25 mouse cellular contexts compared by ENCODE assay signal in the genomic region with DNA sequence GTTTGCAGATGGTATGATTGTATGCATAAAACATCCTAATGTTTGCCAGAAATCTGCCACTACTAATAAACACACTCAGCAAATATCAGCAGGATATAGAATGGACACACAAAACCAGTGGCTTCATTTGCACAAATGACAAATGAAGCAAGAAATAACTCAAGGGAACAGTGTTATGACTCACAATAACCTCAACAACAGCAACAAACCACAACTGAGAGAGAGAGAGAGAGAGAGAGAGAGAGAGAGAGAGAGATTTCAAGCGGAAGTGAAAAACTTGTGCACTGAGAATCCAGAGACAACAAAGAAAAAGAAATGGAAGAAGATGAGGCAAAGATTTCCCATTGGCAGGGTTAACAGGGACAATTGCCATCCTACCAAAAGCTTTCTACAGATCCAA. TPM values are rescaled to one million over a fixed set of nuclear protein-coding genes. Genes with fewer than 3 reads are reported as not detected.
DNase-seq lines count a peak whose midpoint lies in the region; ATAC-seq and TF ChIP-seq lines count a peak whose summit lies in the region.
"Had no signal": no experiment of that assay in that cellular context is flagged by ENCODE, and none has a peak within 500 bp of the region (broad histone marks: within the 10 kb centered on the region; RNA-seq: fewer than 3 reads in every experiment).

No protein-coding gene starts in this region.

- no peak for TF ChIP-seq CTCF in CH12.LX (conservative IDR thresholded peaks at IDR 0.05 in 1 of 2, IDR thresholded peaks at IDR 0.05 in 1 of 2; ENCODE audit: low read depth in 2 of 2, low read length in 2 of 2)

- no peaks in the 10 kb centered on the region for H3K36me3 ChIP-seq in CH12.LX (replicated peaks in 1 of 2; ENCODE audit: control insufficient read depth in 1 of 2, insufficient read depth in 1 of 2, low read length in 1 of 2)
- H3K36me3 ChIP-seq: G1E had no signal

- H3K9ac ChIP-seq in CH12.LX (ENCODE audit: insufficient read depth, low read depth), result no peak overlapping the region

- TF ChIP-seq RAD21 in CH12.LX (IDR thresholded peaks at IDR 0.05; ENCODE audit: low read depth, low read length), result no peak

- no peak overlapping the region for H3K27ac ChIP-seq in CH12.LX (ENCODE audit: insufficient read depth, low read depth)

- peak; percentile 89 for TF ChIP-seq EP300 in CH12.LX (IDR thresholded peaks at IDR 0.05; ENCODE audit: low read length)

- ATAC-seq in megakaryocyte, adult 5-6 weeks (ENCODE audit: poor library complexity, severe bottlenecking), result no peak
- ATAC-seq: activated CD4-positive, CD25-positive, alpha-beta regulatory T cell, adult 4 months; CD4-positive, CD25-positive, alpha-beta regulatory T cell, adult 4 months; Patski had no signal

- no peaks in the 10 kb centered on the region for H3K27me3 ChIP-seq in CH12.LX (replicated peaks)

- H3K4me3 ChIP-seq in CH12.LX (replicated peaks in 1 of 3; ENCODE audit: low read depth in 2 of 3, low read length in 2 of 3, poor library complexity in 1 of 3), result no peak overlapping the region

- TF ChIP-seq POLR2A in CH12.LX (IDR thresholded peaks at IDR 0.05; ENCODE audit: low read depth, low read length), result no peak

- H3K4me1 ChIP-seq in CH12.LX (ENCODE audit: control insufficient read depth in 1 of 2, insufficient read depth in 2 of 2), result peaks cover 6 to 26% of the 10 kb centered on the region in 2 experiments; a peak in 3 of 4 replicates

- H3K9me3 ChIP-seq in CH12.LX (replicated peaks; ENCODE audit: low read length), result no peaks in the 10 kb centered on the region
- H3K9me3 ChIP-seq: G1E had no signal

- H3K4me2 ChIP-seq in CH12.LX (ENCODE audit: insufficient read depth, low read depth, poor library complexity, severe bottlenecking), result no peak overlapping the region

- in situ Hi-C loops in CH12.LX (cut with MboI; ENCODE audit: low pct_ligation_motif_present, low pct_unique_long_range_greater_than_20kb, low sequenced_read_pairs), result no loop called here

- dilution Hi-C loops in CH12.LX (cut with MboI; ENCODE audit: extremely low pct_ligation_motif_present, extremely low pct_unique_long_range_greater_than_20kb, low sequenced_read_pairs), result no loop called here

- intact Hi-C loops in heart, postnatal 14 days (cut with DNase I), result no loop called here

- H3K79me2 ChIP-seq in CH12.LX (replicated peaks; ENCODE audit: control insufficient read depth, extremely low read depth, insufficient read depth, poor library complexity, severe bottlenecking), result no peaks in the 10 kb centered on the region

- peak; percentile 45 for DNase-seq in CH12.LX (ENCODE audit: extremely low read depth)
- DNase-seq in Muller cell, postnatal 12 days (ENCODE audit: inconsistent ontology term), result peak; percentile 70
- no peak for DNase-seq in heart, postnatal 14 days
- DNase-seq: adrenal gland, adult 2 months; adrenal gland, adult 8-10 months; adrenal gland, postnatal 10 days; adrenal gland, postnatal 14 days; adrenal gland, postnatal 25 days; adrenal gland, postnatal 36 days; B cell, adult 2 months; cerebellum, adult 11 months; cerebellum, adult 11-12 months; cerebellum, adult 18-20 months; cerebellum, adult 2 months; cerebellum, adult 8-10 months had no signal

TF ChIP-seq in CH12.LX, 34 proteins besides CTCF, POLR2A, EP300 and RAD21:
- TF ChIP-seq GABPA (IDR thresholded peaks at IDR 0.05; ENCODE audit: insufficient replicate concordance, low read depth, low read length) (no peak), TBP (conservative IDR thresholded peaks at IDR 0.05; ENCODE audit: low read depth, low read length) (no peak), KAT2A (IDR thresholded peaks at IDR 0.05; ENCODE audit: insufficient replicate concordance, low read length) (no peak), MYC (IDR thresholded peaks at IDR 0.05; ENCODE audit: low read depth, low read length) (no peak), SMC3 (IDR thresholded peaks at IDR 0.05; ENCODE audit: low read depth, low read length) (no peak), SIN3A (IDR thresholded peaks at IDR 0.05; ENCODE audit: low read length) (0 out of 2 replicates have a peak, but pooled peaks have one; percentile 32), MAX (IDR thresholded peaks at IDR 0.05; ENCODE audit: low read length) (no peak), BHLHE40 (IDR thresholded peaks at IDR 0.05; ENCODE audit: low read depth, low read length) (peak; percentile 61), ZMIZ1 (IDR thresholded peaks at IDR 0.05; ENCODE audit: low read depth, low read length) (no peak), MXI1 (IDR thresholded peaks at IDR 0.05; ENCODE audit: low read depth, low read length) (no peak), POLR2AphosphoS2 (IDR thresholded peaks at IDR 0.05; ENCODE audit: low read depth, low read length) (no peak), TCF12 (IDR thresholded peaks at IDR 0.05; ENCODE audit: low read depth, low read length) (0 out of 2 replicates have a peak, but pooled peaks have one; percentile 15), MAFK (IDR thresholded peaks at IDR 0.05; ENCODE audit: insufficient replicate concordance, low read length) (peak; percentile 76; the same call in 1 of the 2 replicates), USF1 (IDR thresholded peaks at IDR 0.05; ENCODE audit: low read depth, low read length) (no peak), ZC3H11A (IDR thresholded peaks at IDR 0.05; ENCODE audit: low read depth, low read length) (no peak), JUN (IDR thresholded peaks at IDR 0.05; ENCODE audit: insufficient read depth, low read depth, low read length) (peak; percentile 73), IRF4 (IDR thresholded peaks at IDR 0.05; ENCODE audit: low read depth, low read length) (peak; percentile 77), USF2 (conservative IDR thresholded peaks at IDR 0.05; ENCODE audit: low read depth, low read length) (no peak), MEF2A (IDR thresholded peaks at IDR 0.05; ENCODE audit: borderline replicate concordance, low read depth, low read length) (peak; percentile 77), NELFE (IDR thresholded peaks at IDR 0.05; ENCODE audit: low read depth, low read length) (no peak), ZKSCAN1 (IDR thresholded peaks at IDR 0.05; ENCODE audit: borderline replicate concordance, low read depth, low read length) (no peak), UBTF (IDR thresholded peaks at IDR 0.05; ENCODE audit: low read depth, low read length) (no peak), NRF1 (IDR thresholded peaks at IDR 0.05; ENCODE audit: low read depth, low read length) (no peak), HCFC1 (IDR thresholded peaks at IDR 0.05; ENCODE audit: low read depth, low read length) (no peak), CHD1 (IDR thresholded peaks at IDR 0.05; ENCODE audit: low read depth, low read length) (no peak), RCOR1 (conservative IDR thresholded peaks at IDR 0.05; ENCODE audit: low read depth, low read length) (0 out of 2 replicates have a peak, but pooled peaks have one; percentile 63), CHD2 (IDR thresholded peaks at IDR 0.05; ENCODE audit: low read length) (0 out of 2 replicates have a peak, but pooled peaks have one; percentile 40), ETS1 (conservative IDR thresholded peaks at IDR 0.05; ENCODE audit: low read depth, low read length) (peak; percentile 49; the same call in 1 of the 2 replicates), ELF1 (IDR thresholded peaks at IDR 0.05; ENCODE audit: low read depth, low read length) (peak; percentile 30; the same call in 1 of the 2 replicates), JUND (conservative IDR thresholded peaks at IDR 0.05; ENCODE audit: low read depth, low read length) (peak; percentile 81), PAX5 (IDR thresholded peaks at IDR 0.05; ENCODE audit: low read length) (no peak), MAZ (IDR thresholded peaks at IDR 0.05; ENCODE audit: low read depth, low read length) (no peak), E2F4 (IDR thresholded peaks at IDR 0.05; ENCODE audit: insufficient replicate concordance, low read depth, low read length) (no peak), ZNF384 (IDR thresholded peaks at IDR 0.05; ENCODE audit: low read depth, low read length) (no peak)
TF ChIP-seq in CH12.LX: peak in this region for 12.

RNA-seq across cellular contexts. Expression of gene Sptssb, which starts 35.2 kb away (rescaled TPM):
- total RNA-seq in CH12.LX (2012; rRNA removed) (not detected in 2 replicates), CH12.LX (2014; rRNA removed) (not detected in 2 replicates)
- polyA plus RNA-seq in CH12.LX (2012; ENCODE audit: insufficient read length, low read depth), result not detected in 2 replicates
- not detected for total RNA-seq in heart, postnatal 14 days (2021)
- not detected in 2 replicates for total RNA-seq in megakaryocyte, adult 5-6 weeks (2015)
- not detected in 2 replicates for total RNA-seq in megakaryocyte, adult 5-6 weeks (2017)
- total RNA-seq: adrenal gland, adult 18-20 months; adrenal gland, adult 2 months; adrenal gland, adult 8-10 months; adrenal gland, postnatal 10 days; adrenal gland, postnatal 14 days; adrenal gland, postnatal 25 days; adrenal gland, postnatal 36 days; adrenal gland, postnatal 4 days; ES-E14; G1E; MEL had no signal
- polyA plus RNA-seq: activated CD4-positive, CD25-positive, alpha-beta regulatory T cell, adult 4 months; adrenal gland, adult 2 months; C2C12; CD4-positive, CD25-positive, alpha-beta regulatory T cell, adult 4 months; G1E had no signal

Comparison
In these comparisons a context has a peak if more than half of its experiments do, and no peak if none do; other contexts are left out.
1. DNase-seq: peak in CH12.LX (single experiment) and Muller cell, postnatal 12 days (single experiment); none in heart, postnatal 14 days (0 of 2).